Mouse (Mus musculus) layer of hippocampus, adult 9-10 months (tissue): ENCODE results near the gene Ndufb7.
"Not testable (repeated sequence)": the region's sequence is repeated elsewhere in the genome, so short reads cannot be mapped to it uniquely, and the experiment has no call there.

Experiments
- DNase-seq: peaks from one replicate; pipeline ENCODE4 v3.0.0; 2022; ENCODE audit warnings: low spot score

The Ndufb7 gene

GRCm38 (mm10) chr8:83566469-83567395 lies at the start of gene Ndufb7:
Ndufb7 (plus strand) TSS chr8:83566671.
- peak; percentile 94 for DNase-seq

- DNase-seq = no peak
These were observed 46.0 kb upstream of the Ndufb7 start for GRCm38 (mm10) chr8:83520432-83520831.

- not testable (repeated sequence) for DNase-seq
These were observed 45.6 kb upstream of the Ndufb7 start for GRCm38 (mm10) chr8:83520907-83521306.

- no peak for DNase-seq
These were observed 45.2 kb upstream of the Ndufb7 start for GRCm38 (mm10) chr8:83521310-83521709.

- no peak for DNase-seq
These were observed 31.7 kb upstream of the Ndufb7 start for GRCm38 (mm10) chr8:83534802-83535201.

GRCm38 (mm10) chr8:83535736-83536135 lies 30.7 kb upstream of the Ndufb7 start, which contains the start of gene Olfr370:
Olfr370 (plus strand) TSS chr8:83535780.
- no peak for DNase-seq

- DNase-seq = no peak
These were observed 3.8 kb upstream of the Ndufb7 start for GRCm38 (mm10) chr8:83562669-83563068.

- DNase-seq = no peak
These were observed 3.2 kb upstream of the Ndufb7 start for GRCm38 (mm10) chr8:83563246-83563645.

GRCm38 (mm10) chr8:83565731-83566375 lies 618 bp upstream of the Ndufb7 start:
- DNase-seq = no peak

GRCm38 (mm10) chr8:83567668-83568067 lies 1.2 kb downstream of the Ndufb7 start:
- no peak for DNase-seq

GRCm38 (mm10) chr8:83568128-83568527 lies 1.7 kb downstream of the Ndufb7 start:
- no peak for DNase-seq

- DNase-seq = no peak
These were observed 2.3 kb downstream of the Ndufb7 start for GRCm38 (mm10) chr8:83568755-83569154.

- no peak for DNase-seq
These were observed 2.7 kb downstream of the Ndufb7 start for GRCm38 (mm10) chr8:83569165-83569564.

- no peak for DNase-seq
These were observed 4.0 kb downstream of the Ndufb7 start for GRCm38 (mm10) chr8:83570272-83571000.

GRCm38 (mm10) chr8:83571001-83571340 lies 4.5 kb downstream of the Ndufb7 start:
- DNase-seq = not testable (repeated sequence)

- no peak for DNase-seq
These were observed 5.3 kb downstream of the Ndufb7 start for GRCm38 (mm10) chr8:83571791-83572190.

GRCm38 (mm10) chr8:83572246-83572812 lies 5.9 kb downstream of the Ndufb7 start:
- no peak for DNase-seq

- no peak for DNase-seq
These were observed 6.8 kb downstream of the Ndufb7 start for GRCm38 (mm10) chr8:83573140-83573875.

- DNase-seq = no peak
These were observed 8.3 kb downstream of the Ndufb7 start for GRCm38 (mm10) chr8:83574631-83575315.

GRCm38 (mm10) chr8:83575561-83576515 lies 9.4 kb downstream of the Ndufb7 start:
- no peak for DNase-seq
